Mouse (Mus musculus): ENCODE data around the gene Srsf7. TPM values are rescaled to one million over a fixed set of nuclear protein-coding genes. Genes with fewer than 3 reads are reported as not detected.

The Srsf7 gene
- total RNA-seq, 4 experiments from 2014 or later: 96.8 to 150 (median 119) TPM

DNA sequence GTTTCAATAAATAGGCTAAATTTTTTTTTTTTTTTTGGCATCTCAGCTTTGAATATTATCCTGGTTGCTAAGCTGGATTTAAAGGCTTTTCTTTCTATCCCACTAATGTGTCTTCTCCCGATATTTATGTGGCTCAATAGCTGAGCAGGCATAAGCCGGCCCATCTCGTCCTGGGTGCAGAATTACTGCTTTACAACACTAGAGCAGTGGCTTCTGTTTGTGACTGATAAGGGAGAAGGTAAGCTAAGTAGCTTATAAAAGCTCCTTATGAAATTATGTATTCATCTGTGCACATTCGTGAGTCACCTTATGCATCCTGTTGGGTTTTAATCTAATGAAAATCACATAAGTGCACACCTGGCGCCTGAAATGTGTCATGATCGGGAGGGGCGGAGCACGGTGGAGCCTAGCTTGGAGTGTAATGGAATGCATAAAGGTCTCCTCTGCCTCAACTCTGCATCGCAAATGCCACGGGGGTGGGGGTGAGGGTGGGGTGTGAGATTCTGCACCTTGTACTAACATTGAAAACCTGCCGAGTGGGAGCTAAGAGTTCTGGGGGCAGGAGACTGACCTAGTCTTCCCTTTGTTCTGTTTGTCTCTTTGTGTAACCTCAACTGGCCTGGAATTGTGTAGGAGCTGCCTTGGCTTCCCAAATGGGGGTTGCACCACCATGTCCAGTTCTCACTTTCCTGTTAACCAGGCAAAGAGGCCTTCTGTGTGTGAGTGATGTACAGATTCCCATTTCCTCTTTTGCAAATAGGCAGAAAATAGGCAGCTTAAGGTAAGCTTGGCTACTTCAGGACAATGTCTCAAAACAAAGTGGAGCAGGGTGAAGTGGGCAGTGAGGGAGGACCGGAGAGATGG, 54.1 kb downstream of the Srsf7 start:
- DNase-seq: no peak

- DNase-seq: no peak
Measured at GRCm38 (mm10) chr17:80151353-80151752, 55.8 kb downstream of the Srsf7 start.

Other genes with a start within 250 kb of the Srsf7 start
- gene Hnrnpll, start 145.0 kb downstream of the Srsf7 start, total RNA-seq (2022): 10 to 100 TPM; 47.6 to 53.1 (median 50.6) TPM
- 10 to 100 TPM; 12.7 to 18.1 (median 14.4) TPM for gene Galm, start 79.8 kb downstream of the Srsf7 start, total RNA-seq (2022)
- gene Ttc39d, start 153 bp upstream of the Srsf7 start, total RNA-seq (2022): under 1 TPM in 2 of 4 experiments, not detected in 2; 0.09 to 0.11 TPM
- gene Gemin6, start 17.1 kb upstream of the Srsf7 start, total RNA-seq (2022): 10 to 100 TPM in 1 of 4 experiments, 1 to 10 TPM in 3; 6.9 to 10.9 (median 9.2) TPM
- 10 to 100 TPM; 15.5 to 27.5 (median 19.9) TPM for gene Morn2, start 82.9 kb upstream of the Srsf7 start, total RNA-seq (2022)
- 10 to 100 TPM; 11.8 to 22.0 (median 16.8) TPM for gene Dhx57, start 83.2 kb upstream of the Srsf7 start, total RNA-seq (2022)
- 1 to 10 TPM in 3 of 4 experiments, under 1 TPM in 1; 0.78 to 2.8 (median 1.3) TPM for gene Arhgef33, start 100.1 kb upstream of the Srsf7 start, total RNA-seq (2022)
- gene Gm10190, start 166.2 kb upstream of the Srsf7 start, total RNA-seq (2022): 1 to 10 TPM in 2 of 4 experiments, not detected in 2; 2.3 to 2.8 TPM

Data from adrenal gland, adult 8-10 months (tissue).